Mouse (Mus musculus): ENCODE results near the gene Panx1. TPM values are rescaled to one million over a fixed set of nuclear protein-coding genes. Genes with fewer than 3 reads are reported as not detected.

The Panx1 gene
- polyA plus RNA-seq, 1 experiment, result 177 TPM

- TF ChIP-seq CTCF (IDR thresholded peaks at IDR 0.05; ENCODE audit: borderline replicate concordance, extremely low read depth, insufficient read depth, insufficient read length) (no peak), POLR2A (IDR thresholded peaks at IDR 0.05; ENCODE audit: borderline replicate concordance, extremely low read depth, insufficient read depth, insufficient read length, poor library complexity, severe bottlenecking) (no peak)
- DNase-seq (ENCODE audit: low read depth), result no peak
Observed at GRCm38 (mm10) chr9:14997271-14998055, 47.8 kb downstream of the Panx1 start.

GRCm38 (mm10) chr9:14995525-14995924, 49.8 kb downstream of the Panx1 start:
- DNase-seq (ENCODE audit: low read depth), result no peak
- TF ChIP-seq POLR2A (IDR thresholded peaks at IDR 0.05; ENCODE audit: borderline replicate concordance, extremely low read depth, insufficient read depth, insufficient read length, poor library complexity, severe bottlenecking) (no peak), CTCF (IDR thresholded peaks at IDR 0.05; ENCODE audit: borderline replicate concordance, extremely low read depth, insufficient read depth, insufficient read length) (no peak)

GRCm38 (mm10) chr9:14988606-14989293, 56.5 kb downstream of the Panx1 start:
- no peak for DNase-seq (ENCODE audit: low read depth)
- TF ChIP-seq CTCF (IDR thresholded peaks at IDR 0.05; ENCODE audit: borderline replicate concordance, extremely low read depth, insufficient read depth, insufficient read length) (no peak), POLR2A (IDR thresholded peaks at IDR 0.05; ENCODE audit: borderline replicate concordance, extremely low read depth, insufficient read depth, insufficient read length, poor library complexity, severe bottlenecking) (no peak)

GRCm38 (mm10) chr9:14983141-14983540, 62.1 kb downstream of the Panx1 start:
- TF ChIP-seq CTCF (IDR thresholded peaks at IDR 0.05; ENCODE audit: borderline replicate concordance, extremely low read depth, insufficient read depth, insufficient read length), result no peak
- no peak for TF ChIP-seq POLR2A (IDR thresholded peaks at IDR 0.05; ENCODE audit: borderline replicate concordance, extremely low read depth, insufficient read depth, insufficient read length, poor library complexity, severe bottlenecking)
- DNase-seq (ENCODE audit: low read depth), result no peak

GRCm38 (mm10) chr9:14982683-14983082, 62.6 kb downstream of the Panx1 start:
- no peak for DNase-seq (ENCODE audit: low read depth)
- TF ChIP-seq POLR2A (IDR thresholded peaks at IDR 0.05; ENCODE audit: borderline replicate concordance, extremely low read depth, insufficient read depth, insufficient read length, poor library complexity, severe bottlenecking) (no peak), CTCF (IDR thresholded peaks at IDR 0.05; ENCODE audit: borderline replicate concordance, extremely low read depth, insufficient read depth, insufficient read length) (no peak)

GRCm38 (mm10) chr9:14981539-14982155, 63.6 kb downstream of the Panx1 start:
- DNase-seq (ENCODE audit: low read depth), result no peak
- TF ChIP-seq POLR2A (IDR thresholded peaks at IDR 0.05; ENCODE audit: borderline replicate concordance, extremely low read depth, insufficient read depth, insufficient read length, poor library complexity, severe bottlenecking) (no peak), CTCF (IDR thresholded peaks at IDR 0.05; ENCODE audit: borderline replicate concordance, extremely low read depth, insufficient read depth, insufficient read length) (no peak)

- DNase-seq (ENCODE audit: low read depth), result no peak
- TF ChIP-seq POLR2A (IDR thresholded peaks at IDR 0.05; ENCODE audit: borderline replicate concordance, extremely low read depth, insufficient read depth, insufficient read length, poor library complexity, severe bottlenecking) (no peak), CTCF (IDR thresholded peaks at IDR 0.05; ENCODE audit: borderline replicate concordance, extremely low read depth, insufficient read depth, insufficient read length) (no peak)
Observed at GRCm38 (mm10) chr9:14974251-14975232, 70.7 kb downstream of the Panx1 start.

- no peak for DNase-seq (ENCODE audit: low read depth)
- TF ChIP-seq CTCF (IDR thresholded peaks at IDR 0.05; ENCODE audit: borderline replicate concordance, extremely low read depth, insufficient read depth, insufficient read length) (no peak), POLR2A (IDR thresholded peaks at IDR 0.05; ENCODE audit: borderline replicate concordance, extremely low read depth, insufficient read depth, insufficient read length, poor library complexity, severe bottlenecking) (no peak)
Observed at GRCm38 (mm10) chr9:14973762-14974161, 71.5 kb downstream of the Panx1 start.

GRCm38 (mm10) chr9:14970805-14971525, 74.3 kb downstream of the Panx1 start:
- DNase-seq (ENCODE audit: low read depth), result no peak
- no peak for TF ChIP-seq CTCF (IDR thresholded peaks at IDR 0.05; ENCODE audit: borderline replicate concordance, extremely low read depth, insufficient read depth, insufficient read length)

GRCm38 (mm10) chr9:14970211-14970610, 75.1 kb downstream of the Panx1 start:
- TF ChIP-seq CTCF (IDR thresholded peaks at IDR 0.05; ENCODE audit: borderline replicate concordance, extremely low read depth, insufficient read depth, insufficient read length) (no peak), POLR2A (IDR thresholded peaks at IDR 0.05; ENCODE audit: borderline replicate concordance, extremely low read depth, insufficient read depth, insufficient read length, poor library complexity, severe bottlenecking) (no peak)
- DNase-seq (ENCODE audit: low read depth), result no peak

Measured in brain, embryonic 14.5 days (tissue).